Comparison of ENCODE assay signal across 9 mouse cellular contexts in the genomic region with DNA sequence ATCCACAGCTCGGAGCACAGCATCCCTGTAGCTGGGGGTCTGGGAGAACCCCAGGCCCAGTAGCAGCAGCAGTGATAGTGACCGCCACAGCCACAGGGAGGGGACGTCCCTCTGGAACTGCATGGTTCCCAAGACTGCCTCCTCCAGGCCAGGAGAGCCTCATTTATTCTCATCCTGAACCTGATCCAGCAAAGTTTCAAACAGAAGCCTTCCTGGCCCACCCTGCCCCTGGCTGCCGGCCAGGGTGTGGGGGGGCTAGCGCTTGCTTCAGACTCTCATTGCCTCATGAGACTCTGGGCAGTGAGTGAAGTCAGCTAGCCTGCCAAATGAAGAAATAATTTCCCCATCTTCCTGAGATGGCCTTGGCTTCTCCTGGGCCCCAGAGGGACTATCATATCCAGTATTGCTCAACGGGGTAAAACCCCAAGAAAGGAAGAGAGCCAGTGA. TPM values are rescaled to one million over a fixed set of nuclear protein-coding genes. Genes with fewer than 3 reads are reported as not detected.
DNase-seq lines count a peak whose midpoint lies in the region; ATAC-seq lines count a peak whose summit lies in the region.
"Had no signal": no experiment of that assay in that cellular context is flagged by ENCODE, and none has a peak within 500 bp of the region (broad histone marks: within the 10 kb centered on the region; RNA-seq: fewer than 3 reads in every experiment).

A gene (minus strand): TSS at position 306 of the 447 bp plus-strand sequence.

- no peaks in the 10 kb centered on the region for H3K27me3 ChIP-seq in intestine, embryonic 15.5 days (replicated peaks)
- no peaks in the 10 kb centered on the region for H3K27me3 ChIP-seq in forebrain, embryonic 16.5 days (replicated peaks; ENCODE audit: control insufficient read depth, insufficient read depth, low read length)
- H3K27me3 ChIP-seq: midbrain, embryonic 12.5 days had no signal

- H3K9me3 ChIP-seq in intestine, embryonic 15.5 days = no peaks in the 10 kb centered on the region
- no peaks in the 10 kb centered on the region for H3K9me3 ChIP-seq in forebrain, embryonic 16.5 days (ENCODE audit: control insufficient read depth, low read length)
- H3K9me3 ChIP-seq: midbrain, embryonic 12.5 days had no signal

- DNase-seq in spleen, postnatal 4 days (ENCODE audit: low spot score in 2 of 2) = peak; percentile 32 to 68
- DNase-seq in spleen, postnatal 14 days (ENCODE audit: low spot score in 2 of 2) = no peak
- DNase-seq in lung, postnatal 4 days = peak; percentile 64 to 86
- DNase-seq in layer of hippocampus, adult 9-10 months (ENCODE audit: low spot score) = no peak

- no peak within 1 kb of the TSS for H3K4me3 ChIP-seq in intestine, embryonic 15.5 days (replicated peaks)
- H3K4me3 ChIP-seq in forebrain, embryonic 16.5 days (replicated peaks; ENCODE audit: low read length) = no peak within 1 kb of the TSS
- H3K4me3 ChIP-seq: midbrain, embryonic 12.5 days had no signal

- 59% methylated on average over 6 of the region's 6 CpGs for WGBS in intestine, embryonic 15.5 days
- WGBS in forebrain, embryonic 16.5 days = 66% methylated on average over 6 of the region's 6 CpGs

- H3K36me3 ChIP-seq in intestine, embryonic 15.5 days = no peaks in the 10 kb centered on the region
- H3K36me3 ChIP-seq in forebrain, embryonic 16.5 days (ENCODE audit: control insufficient read depth, insufficient read depth) = 0 out of 2 replicates have a peak, but pooled peaks cover 3% of the 10 kb centered on the region
- H3K36me3 ChIP-seq: midbrain, embryonic 12.5 days had no signal

- no peak within 1 kb of the TSS for H3K9ac ChIP-seq in intestine, embryonic 15.5 days
- no peak within 1 kb of the TSS for H3K9ac ChIP-seq in forebrain, embryonic 16.5 days (replicated peaks; ENCODE audit: low read depth, low read length)
- H3K9ac ChIP-seq: midbrain, embryonic 12.5 days had no signal

- peaks cover 4% of the 10 kb centered on the region; the same call in 1 of the 2 replicates for H3K4me1 ChIP-seq in intestine, embryonic 15.5 days (replicated peaks)
- H3K4me1 ChIP-seq in forebrain, embryonic 16.5 days (replicated peaks; ENCODE audit: control insufficient read depth, insufficient read depth, low read length) = no peaks in the 10 kb centered on the region
- H3K4me1 ChIP-seq: midbrain, embryonic 12.5 days had no signal

- H3K4me2 ChIP-seq in intestine, embryonic 15.5 days (replicated peaks) = no peak within 1 kb of the TSS
- H3K4me2 ChIP-seq in forebrain, embryonic 16.5 days (ENCODE audit: low read length) = no peak within 1 kb of the TSS
- H3K4me2 ChIP-seq: midbrain, embryonic 12.5 days had no signal

- no peak within 1 kb of the TSS for H3K27ac ChIP-seq in intestine, embryonic 15.5 days
- no peak within 1 kb of the TSS for H3K27ac ChIP-seq in forebrain, embryonic 16.5 days (ENCODE audit: low read length)
- H3K27ac ChIP-seq: midbrain, embryonic 12.5 days had no signal

- no peak for ATAC-seq in erythroid progenitor cell, adult 5-6 weeks (replicated peaks; ENCODE audit: low FRiP score, poor library complexity, severe bottlenecking)
- peak; percentile 67 for ATAC-seq in intestine, embryonic 15.5 days
- no peak for ATAC-seq in forebrain, embryonic 16.5 days
- no peak for ATAC-seq in inflammation-experienced regulatory T-cells, adult 6 months

RNA-seq across cellular contexts. Expression of the gene that starts here (rescaled TPM):
- 769 and 967 TPM in 2 replicates for total RNA-seq in erythroid progenitor cell, adult 5-6 weeks (2015; ENCODE audit: low replicate concordance)
- total RNA-seq in erythroid progenitor cell, adult 5-6 weeks (2017; ENCODE audit: low replicate concordance) = 327 and 371 TPM in 2 replicates
- polyA plus RNA-seq in intestine, embryonic 15.5 days (2015; fragmentation: Nextera tagmentation; extraction: Ambion mirVana) = 2.9 and 5.3 TPM in 2 replicates
- 0.57 TPM in 1 of 2 replicates, not detected in the other for polyA plus RNA-seq in forebrain, embryonic 16.5 days (2015; fragmentation: Nextera tagmentation; extraction: Ambion mirVana)
- 1 to 10 TPM in 1 of 3 experiments, not detected in 2; 1.5 TPM for polyA plus RNA-seq in inflammation-experienced regulatory T-cells, adult 6 months (2017; shearing (Covaris generic))

Comparison
In these comparisons a context has a peak if more than half of its experiments do, and no peak if none do; other contexts are left out.
1. DNase-seq: peak in spleen, postnatal 4 days (2 of 2) and lung, postnatal 4 days (2 of 2); none in spleen, postnatal 14 days (0 of 2) and layer of hippocampus, adult 9-10 months (single experiment).